Mouse (Mus musculus) left cerebral cortex, postnatal 10 days (tissue): ENCODE data around the gene Padi1. TPM values are rescaled to one million over a fixed set of nuclear protein-coding genes. Genes with fewer than 3 reads are reported as not detected.

Experiments used
- DNase-seq, 2 experiments: peaks; one replicate each; pipeline ENCODE4 v3.0.0; 2021 to 2022; ENCODE audit warnings: low spot score in 2 of 2, mixed read lengths in 1 of 2; ENCODE audit errors: extremely low spot score in 1 of 2
- intact Hi-C: fragments of 180-260 bp; cut with DNase I; formaldehyde crosslinking; loops from one replicate; pipeline ENCODE4 v1.15.1; 2025
- total RNA-seq, 2 experiments: library from RNA; stranded (reverse); gene quantifications; 2 replicates each; pipeline ENCODE4 v1.2.3; 2021

The Padi1 gene
- total RNA-seq, 2 experiments from 2014 or later: 0.11 to 0.14 TPM

GRCm38 (mm10) chr4:140794678-140795077, 50.9 kb downstream of the Padi1 start:
- intact Hi-C loops: no loop called here

GRCm38 (mm10) chr4:140793795-140794194, 51.8 kb downstream of the Padi1 start:
- intact Hi-C loops: no loop called here
- DNase-seq: no peak

More at GRCm38 (mm10) chr4:140794678-140795077, 50.9 kb downstream of the Padi1 start:
- DNase-seq: no peak

GRCm38 (mm10) chr4:140792584-140792983, 53.0 kb downstream of the Padi1 start:
- intact Hi-C loops: no loop called here
- no peak for DNase-seq

GRCm38 (mm10) chr4:140791071-140791470, 54.5 kb downstream of the Padi1 start:
- intact Hi-C loops: no loop called here
- DNase-seq: no peak

- no peak for DNase-seq
- intact Hi-C loops: no loop called here
Measured at GRCm38 (mm10) chr4:140789983-140790382, 55.6 kb downstream of the Padi1 start.

GRCm38 (mm10) chr4:140788983-140789382, 56.6 kb downstream of the Padi1 start:
- DNase-seq: no peak
- intact Hi-C loops: no loop called here

- intact Hi-C loops: no loop called here
Measured at GRCm38 (mm10) chr4:140788264-140788663, 57.3 kb downstream of the Padi1 start.

GRCm38 (mm10) chr4:140787414-140787813, 58.2 kb downstream of the Padi1 start:
- DNase-seq: peak in 1 of 2 experiments; percentile 57

More at GRCm38 (mm10) chr4:140788264-140788663, 57.3 kb downstream of the Padi1 start:
- DNase-seq: no peak

GRCm38 (mm10) chr4:140785217-140785616, 60.4 kb downstream of the Padi1 start:
- intact Hi-C loops: no loop called here
- DNase-seq: no peak

More at GRCm38 (mm10) chr4:140787414-140787813, 58.2 kb downstream of the Padi1 start:
- intact Hi-C loops: no loop called here

GRCm38 (mm10) chr4:140784292-140784945, 61.2 kb downstream of the Padi1 start:
- no peak for DNase-seq
- intact Hi-C loops: no loop called here

GRCm38 (mm10) chr4:140782821-140783220, 62.8 kb downstream of the Padi1 start:
- intact Hi-C loops: no loop called here
- no peak for DNase-seq

- intact Hi-C loops: no loop called here
- no peak for DNase-seq
Measured at GRCm38 (mm10) chr4:140780507-140780906, 65.1 kb downstream of the Padi1 start.

GRCm38 (mm10) chr4:140779803-140780397, 65.7 kb downstream of the Padi1 start:
- peak in 1 of 2 experiments; percentile 69 for DNase-seq
- intact Hi-C loops: no loop called here

GRCm38 (mm10) chr4:140776623-140777022, 69.0 kb downstream of the Padi1 start:
- DNase-seq: no peak
- intact Hi-C loops: no loop called here

GRCm38 (mm10) chr4:140775876-140776275, 69.7 kb downstream of the Padi1 start:
- intact Hi-C loops: no loop called here
- DNase-seq: no peak

GRCm38 (mm10) chr4:140774893-140775292, 70.7 kb downstream of the Padi1 start:
- intact Hi-C loops: no loop called here

GRCm38 (mm10) chr4:140774025-140774800, 71.4 kb downstream of the Padi1 start, which contains the start of gene Padi4:
TSS of gene Padi4 (minus strand) at chr4:140774236.
- intact Hi-C loops: no loop called here

More at GRCm38 (mm10) chr4:140774893-140775292, 70.7 kb downstream of the Padi1 start:
- DNase-seq: no peak

GRCm38 (mm10) chr4:140771091-140771490, 74.5 kb downstream of the Padi1 start:
- intact Hi-C loops: no loop called here
- no peak for DNase-seq

More at GRCm38 (mm10) chr4:140774025-140774800, 71.4 kb downstream of the Padi1 start, which contains the start of gene Padi4:
- DNase-seq: no peak

- peak in 1 of 2 experiments; percentile 47 for DNase-seq
- intact Hi-C loops: no loop called here
Measured at GRCm38 (mm10) chr4:140770433-140770832, 75.1 kb downstream of the Padi1 start.
